Mouse (Mus musculus) T-helper 1 cell (primary cell): ENCODE data around the gene Mmp8.

ENCODE experiments used
- in situ Hi-C: fragments of 300-600 bp; cut with MboI, MseI; formaldehyde crosslinking; loops from one replicate; pipeline ENCODE4 v1.15.1; 2025; ENCODE audit warnings: high pct_unique_total_duplicates

The Mmp8 gene

DNA sequence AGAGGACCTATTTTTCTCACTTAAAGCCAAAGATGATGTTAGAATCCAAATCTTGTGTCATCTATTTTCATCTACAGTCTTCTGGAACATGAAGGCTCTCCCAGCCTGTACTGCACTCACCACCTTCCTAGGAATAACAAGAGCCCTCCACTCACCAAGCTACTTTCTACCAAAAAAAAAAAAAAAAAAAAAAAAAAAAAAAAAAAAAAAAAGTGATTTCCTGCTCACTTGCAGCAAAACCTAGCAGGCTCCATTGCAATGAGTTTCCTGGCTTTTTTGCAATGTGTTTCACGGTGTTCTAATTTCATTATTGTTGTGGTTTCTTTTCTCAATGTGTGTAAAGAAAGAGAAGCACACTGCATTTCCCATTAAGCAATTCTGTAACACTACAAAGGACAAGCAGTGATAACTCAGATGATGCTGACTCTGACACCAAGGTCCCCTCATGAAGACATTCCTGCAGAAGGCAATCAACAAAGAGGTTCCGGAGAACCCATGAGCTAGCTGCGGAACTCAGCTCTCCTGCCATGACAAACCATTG, 35.1 kb downstream of the Mmp8 start:
- in situ Hi-C loops, result no loop called here

DNA sequence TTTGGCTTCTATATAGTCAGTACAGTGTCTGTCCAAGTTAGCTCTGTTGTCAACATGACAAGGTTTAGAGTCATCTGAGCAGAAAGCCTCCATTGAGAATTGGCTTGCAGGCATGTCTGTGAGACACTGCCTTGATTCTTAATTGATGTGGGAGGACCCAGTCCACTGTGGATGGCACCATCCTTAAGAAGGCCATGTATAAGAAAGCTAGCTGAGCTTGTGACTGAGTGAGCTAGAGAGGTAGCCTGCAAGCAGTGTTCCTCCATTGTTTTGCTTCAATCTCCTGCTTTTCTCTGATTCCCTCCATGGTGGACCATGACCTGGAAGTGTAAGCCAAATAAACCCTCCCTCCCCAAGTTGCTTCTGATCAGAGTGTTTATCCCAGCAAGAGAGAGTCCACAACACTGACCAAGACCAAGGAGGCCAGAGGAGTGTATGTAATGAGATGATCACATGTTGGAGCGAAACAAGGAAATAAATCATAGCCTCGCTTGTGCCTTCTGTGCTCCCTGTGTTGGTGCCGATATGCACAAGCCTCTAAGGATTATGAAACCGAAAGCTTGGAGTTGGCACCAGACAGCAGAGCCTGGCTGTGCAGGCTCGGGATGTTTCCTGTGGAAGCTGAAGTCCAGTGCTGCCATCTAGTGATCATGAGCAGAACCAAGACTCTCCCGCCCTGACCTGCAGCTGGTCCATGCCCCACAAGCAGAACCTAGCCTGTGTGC, 36.7 kb downstream of the Mmp8 start:
- in situ Hi-C loops, result loop anchor here (5.0 kb wide), 1 partner anchor 383 kb away; no protein-coding TSS in a partner anchor

- in situ Hi-C loops, result loop anchor here (5.0 kb wide), 1 partner anchor 294 kb away; no protein-coding TSS in a partner anchor
Observed at GRCm38 (mm10) chr9:7602982-7603742, 44.9 kb downstream of the Mmp8 start.

GRCm38 (mm10) chr9:7604005-7604404, 45.7 kb downstream of the Mmp8 start:
- in situ Hi-C loops, result loop anchor here (5.0 kb wide), 1 partner anchor 293 kb away; no protein-coding TSS in a partner anchor

DNA sequence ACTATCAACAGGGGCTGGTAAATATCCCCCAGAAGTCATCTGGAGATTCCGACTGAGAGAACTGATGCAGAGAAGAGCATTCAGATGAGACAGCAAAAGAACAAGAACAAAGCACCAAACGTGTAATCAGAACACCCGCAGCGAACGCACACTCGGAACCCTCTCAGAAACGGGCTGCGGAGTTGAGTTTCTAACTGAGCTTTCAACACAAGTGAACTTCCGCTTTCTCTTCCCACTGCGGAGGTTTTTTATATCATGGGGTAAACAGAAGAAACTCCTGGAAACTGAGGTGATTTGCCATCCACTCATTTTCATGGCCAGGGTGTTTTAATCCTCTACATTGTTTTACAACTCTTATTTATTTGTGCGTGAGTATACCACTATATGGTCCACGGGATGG, 47.4 kb downstream of the Mmp8 start:
- in situ Hi-C loops, result no loop called here
